ENCODE assay signal across 16 mouse cellular contexts in genomic region chr8:105266775-105267174, GRCm38 (mm10). TPM values are rescaled to one million over a fixed set of nuclear protein-coding genes. Genes with fewer than 3 reads are reported as not detected.
A peak's percentile ranks its signal among the peaks of the same experiment; 100 is the strongest.
DNase-seq lines count a peak whose midpoint lies in the region; ATAC-seq and TF ChIP-seq lines count a peak whose summit lies in the region.
"Had no signal": no experiment of that assay in that cellular context is flagged by ENCODE, and none has a peak within 500 bp of the region (broad histone marks: within the 10 kb centered on the region; RNA-seq: fewer than 3 reads in every experiment).

No protein-coding gene starts in this region.

- no peaks in the 10 kb centered on the region for H3K27me3 ChIP-seq in heart, adult 2 months (ENCODE audit: control insufficient read depth, insufficient read depth, low read length)

- no peak for TF ChIP-seq POLR2A in heart, adult 2 months (IDR thresholded peaks at IDR 0.05; ENCODE audit: insufficient read depth, low read depth, low read length)

- no peak overlapping the region for H3K27ac ChIP-seq in heart, adult 2 months
- H3K27ac ChIP-seq: hindbrain, embryonic 10.5 days; limb, embryonic 15.5 days; neural tube, embryonic 12.5 days; stomach, postnatal 0 days had no signal

- H3K9ac ChIP-seq in heart, adult 2 months (ENCODE audit: low read depth, low read length) = no peak overlapping the region
- H3K9ac ChIP-seq: limb, embryonic 15.5 days; neural tube, embryonic 12.5 days had no signal

- no peak for TF ChIP-seq EP300 in heart, adult 2 months (IDR thresholded peaks at IDR 0.05; ENCODE audit: insufficient read depth, low read depth, low read length)

- peak; percentile 16 to 34 for DNase-seq in heart, adult 2 months
- no peak for DNase-seq in heart, adult 11 months
- peak; percentile 66 for DNase-seq in CD4-positive, CD25-positive, alpha-beta regulatory T cell, adult 2 months (ENCODE audit: low read depth, low spot score)
- peak; percentile 84 for DNase-seq in induced T-regulatory cell, adult 2 months (ENCODE audit: low read depth)
- DNase-seq in thymus, postnatal 0 days (ENCODE audit: low spot score) = peak; percentile 41
- no peak for DNase-seq in ovary, adult 18-20 months (ENCODE audit: low spot score)
- DNase-seq in heart, adult 18-20 months = no peak
- DNase-seq: kidney, adult 8-10 months; right cerebral cortex, adult 18-20 months had no signal

- no peak for TF ChIP-seq CTCF in heart, adult 2 months (IDR thresholded peaks at IDR 0.05)

- intact Hi-C loops in heart, adult 2 months (cut with DNase I) = loop anchor here (10.0 kb wide), 1 partner anchor 612 kb away; no protein-coding TSS in a partner anchor

- 78% methylated on average over 13 of the region's 13 CpGs for WGBS in heart, adult 2 months

- H3K4me3 ChIP-seq in heart, adult 2 months = no peak overlapping the region
- H3K4me3 ChIP-seq: erythroblast, embryonic 14.5 days; hindbrain, embryonic 10.5 days; limb, embryonic 15.5 days; neural tube, embryonic 12.5 days had no signal

- H3K4me1 ChIP-seq in heart, adult 2 months (ENCODE audit: control insufficient read depth, insufficient read depth, low read length) = peaks cover 3% of the 10 kb centered on the region

- ATAC-seq in erythroblast, adult 5-6 weeks (replicated peaks; ENCODE audit: low FRiP score, poor library complexity, severe bottlenecking) = no peak

- H3K79me2 ChIP-seq in heart, adult 2 months (replicated peaks; ENCODE audit: control insufficient read depth, insufficient read depth, low read length) = no peaks in the 10 kb centered on the region

- no peaks in the 10 kb centered on the region for H3K36me3 ChIP-seq in heart, adult 2 months (ENCODE audit: control insufficient read depth, insufficient read depth, low read length)
- H3K36me3 ChIP-seq: hindbrain, embryonic 10.5 days; limb, embryonic 15.5 days; neural tube, embryonic 12.5 days had no signal

RNA-seq across cellular contexts. Expression of gene Fbxl8, which starts 2.3 kb away (rescaled TPM):
- 1 to 10 TPM; 1.8 to 2.5 TPM for total RNA-seq in heart, adult 2 months (2021)
- polyA plus RNA-seq in heart, adult 2 months (2012; rRNA removed) = 3.6 and 4.1 TPM in 2 replicates
- polyA plus RNA-seq in thymus, postnatal 0 days (2015; fragmentation: Nextera tagmentation; extraction: Ambion mirVana) = 7.6 and 8.2 TPM in 2 replicates
- 1 to 10 TPM; 2.9 to 3.0 TPM for total RNA-seq in heart, adult 18-20 months (2021)
- total RNA-seq in erythroblast, adult 5-6 weeks (2015; ENCODE audit: low replicate concordance) = 1.3 and 3.5 TPM in 2 replicates
- total RNA-seq in erythroblast, adult 5-6 weeks (2017; ENCODE audit: low replicate concordance) = 0.28 and 0.94 TPM in 2 replicates

RNA-seq across cellular contexts. Expression of gene Tradd, which starts 2.4 kb away (rescaled TPM):
- 1 to 10 TPM; 3.9 to 4.9 TPM for total RNA-seq in heart, adult 2 months (2021)
- 4.3 and 4.6 TPM in 2 replicates for polyA plus RNA-seq in heart, adult 2 months (2012; rRNA removed)
- 51.0 and 57.0 TPM in 2 replicates for polyA plus RNA-seq in thymus, postnatal 0 days (2015; fragmentation: Nextera tagmentation; extraction: Ambion mirVana)
- 1 to 10 TPM; 4.9 to 5.8 TPM for total RNA-seq in heart, adult 18-20 months (2021)
- 2.3 and 3.5 TPM in 2 replicates for total RNA-seq in erythroblast, adult 5-6 weeks (2015; ENCODE audit: low replicate concordance)
- total RNA-seq in erythroblast, adult 5-6 weeks (2017; ENCODE audit: low replicate concordance) = 3.6 and 5.9 TPM in 2 replicates

RNA-seq across cellular contexts. Expression of gene Hsf4, which starts 2.8 kb away (rescaled TPM):
- 1 to 10 TPM; 2.7 to 3.9 TPM for total RNA-seq in heart, adult 2 months (2021)
- 4.3 and 5.4 TPM in 2 replicates for polyA plus RNA-seq in heart, adult 2 months (2012; rRNA removed)
- not detected in 2 replicates for polyA plus RNA-seq in thymus, postnatal 0 days (2015; fragmentation: Nextera tagmentation; extraction: Ambion mirVana)
- 1 to 10 TPM; 4.6 to 4.7 TPM for total RNA-seq in heart, adult 18-20 months (2021)
- not detected in 2 replicates for total RNA-seq in erythroblast, adult 5-6 weeks (2015; ENCODE audit: low replicate concordance)
- total RNA-seq in erythroblast, adult 5-6 weeks (2017; ENCODE audit: low replicate concordance) = not detected in 2 replicates
- polyA plus RNA-seq: erythroblast, embryonic 14.5 days; heart, embryonic 11.5 days had no signal

RNA-seq across cellular contexts. Expression of gene Nol3, which starts 9.2 kb away (rescaled TPM):
- 10 to 100 TPM; 19.7 to 23.0 TPM for total RNA-seq in heart, adult 2 months (2021)
- 17.3 and 19.1 TPM in 2 replicates for polyA plus RNA-seq in heart, adult 2 months (2012; rRNA removed)
- 0.42 and 0.47 TPM in 2 replicates for polyA plus RNA-seq in thymus, postnatal 0 days (2015; fragmentation: Nextera tagmentation; extraction: Ambion mirVana)
- 10 to 100 TPM; 22.1 to 25.7 TPM for total RNA-seq in heart, adult 18-20 months (2021)
- not detected in 2 replicates for total RNA-seq in erythroblast, adult 5-6 weeks (2015; ENCODE audit: low replicate concordance)
- total RNA-seq in erythroblast, adult 5-6 weeks (2017; ENCODE audit: low replicate concordance) = not detected in 2 replicates
- polyA plus RNA-seq: erythroblast, embryonic 14.5 days had no signal

RNA-seq across cellular contexts. Expression of gene B3gnt9, which starts 11.8 kb away (rescaled TPM):
- total RNA-seq in heart, adult 2 months (2021) = 1 to 10 TPM; 3.5 to 5.2 TPM
- polyA plus RNA-seq in heart, adult 2 months (2012; rRNA removed) = 7.1 and 8.5 TPM in 2 replicates
- polyA plus RNA-seq in thymus, postnatal 0 days (2015; fragmentation: Nextera tagmentation; extraction: Ambion mirVana) = 4.9 and 5.6 TPM in 2 replicates
- 1 to 10 TPM; 3.3 TPM for total RNA-seq in heart, adult 18-20 months (2021)
- total RNA-seq in erythroblast, adult 5-6 weeks (2015; ENCODE audit: low replicate concordance) = not detected in 2 replicates
- total RNA-seq in erythroblast, adult 5-6 weeks (2017; ENCODE audit: low replicate concordance) = 0.09 TPM in 1 of 2 replicates, not detected in the other

Comparison
In these comparisons a context has a peak if more than half of its experiments do, and no peak if none do; other contexts are left out.
1. DNase-seq: peak in heart, adult 2 months (2 of 2), CD4-positive, CD25-positive, alpha-beta regulatory T cell, adult 2 months (single experiment), induced T-regulatory cell, adult 2 months (single experiment) and thymus, postnatal 0 days (single experiment); none in heart, adult 11 months (single experiment), ovary, adult 18-20 months (single experiment) and heart, adult 18-20 months (0 of 2).